Mouse (Mus musculus): Measurements from ENCODE around the gene Arhgap24. TPM values are rescaled to one million over a fixed set of nuclear protein-coding genes. Genes with fewer than 3 reads are reported as not detected.

Arhgap24 gene
- polyA plus RNA-seq, 1 experiment from 2014 or later, result 10.6 TPM

DNA sequence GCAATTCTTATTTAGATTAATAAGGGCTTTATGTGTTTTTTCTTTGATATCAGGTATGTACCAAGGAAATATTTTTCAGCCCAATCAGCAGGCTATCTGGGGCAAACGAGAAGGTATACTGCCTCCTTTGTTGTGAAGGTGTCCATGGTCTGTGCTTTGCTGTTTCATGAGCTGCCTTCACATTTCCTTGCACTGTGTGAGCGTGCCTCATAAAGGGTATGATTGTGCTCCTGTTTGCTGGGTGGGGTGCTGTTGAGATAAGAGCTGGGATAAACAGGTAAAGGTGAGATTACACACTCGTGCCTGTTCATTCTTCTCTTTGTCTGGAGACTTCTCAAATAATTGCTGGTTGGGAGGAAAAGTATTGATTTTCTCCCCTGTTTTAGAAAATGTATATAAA is 320.3 kb downstream of the Arhgap24 start:
- no peak for ATAC-seq (replicated peaks)
- H3K36me3 ChIP-seq (replicated peaks), result no peaks in the 10 kb centered on the region
- H3K9ac ChIP-seq, result no peak overlapping the region
- H3K27me3 ChIP-seq (replicated peaks), result no peaks in the 10 kb centered on the region
- no peak overlapping the region for H3K4me2 ChIP-seq
- H3K4me1 ChIP-seq, result no peaks in the 10 kb centered on the region
- no peak overlapping the region for H3K27ac ChIP-seq
- H3K9me3 ChIP-seq, result no peaks in the 10 kb centered on the region
- WGBS, result 86% methylated on average over 3 of the region's 3 CpGs
- no peak overlapping the region for H3K4me3 ChIP-seq

DNA sequence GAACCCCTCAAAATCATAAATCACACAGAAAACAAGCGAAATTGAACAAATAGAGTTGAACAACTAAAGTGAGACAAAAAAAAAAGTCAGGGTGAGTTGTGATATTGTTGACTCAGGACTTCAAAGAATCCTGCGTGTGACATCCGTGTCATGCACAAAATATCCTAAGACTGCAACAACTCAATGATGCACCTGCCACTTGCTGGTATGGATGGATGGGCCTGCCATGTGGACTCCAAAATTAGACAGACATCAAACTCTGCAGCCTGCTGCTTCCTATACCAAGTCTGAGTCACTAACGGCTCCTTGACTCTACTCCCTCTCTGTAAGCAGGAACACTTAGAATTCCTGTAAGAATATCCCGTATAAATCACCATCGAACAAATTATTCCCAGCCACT is 321.6 kb downstream of the Arhgap24 start:
- no peak overlapping the region for H3K9ac ChIP-seq
- 86% methylated on average over 6 of the region's 6 CpGs for WGBS
- no peak overlapping the region for H3K4me3 ChIP-seq
- no peaks in the 10 kb centered on the region for H3K4me1 ChIP-seq
- no peak overlapping the region for H3K4me2 ChIP-seq
- no peaks in the 10 kb centered on the region for H3K36me3 ChIP-seq (replicated peaks)
- no peaks in the 10 kb centered on the region for H3K9me3 ChIP-seq
- ATAC-seq (replicated peaks), result no peak
- H3K27ac ChIP-seq, result no peak overlapping the region
- no peaks in the 10 kb centered on the region for H3K27me3 ChIP-seq (replicated peaks)

DNA sequence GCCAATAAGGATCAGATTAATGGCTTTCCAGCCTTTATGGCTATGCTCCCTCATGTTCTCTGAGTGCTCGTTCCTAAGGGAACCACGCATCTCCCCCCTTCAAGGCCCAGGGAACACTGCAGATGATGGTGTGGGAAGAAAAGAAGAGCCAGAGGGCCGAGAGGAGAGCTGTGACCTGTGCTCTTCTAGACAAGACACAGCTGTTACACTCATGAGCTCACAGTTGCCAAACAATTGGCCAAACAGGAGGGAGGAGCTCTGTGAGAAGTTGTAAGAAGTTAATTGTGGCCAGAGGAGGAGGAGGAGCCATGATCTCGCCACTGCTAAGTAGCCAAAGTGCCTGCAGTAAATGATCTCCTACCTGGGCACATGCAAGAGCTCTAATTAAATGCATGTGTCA is 322.5 kb downstream of the Arhgap24 start:
- Histone ChIP-seq H3K27ac (no peak overlapping the region), H3K4me1 (no peaks in the 10 kb centered on the region), H3K4me2 (no peak overlapping the region), H3K4me3 (no peak overlapping the region), H3K9me3 (no peaks in the 10 kb centered on the region), H3K36me3 (replicated peaks) (no peaks in the 10 kb centered on the region), H3K9ac (no peak overlapping the region), H3K27me3 (replicated peaks) (no peaks in the 10 kb centered on the region)
- no peak for ATAC-seq (replicated peaks)
- WGBS, result 59% methylated on average over 4 of the region's 4 CpGs

DNA sequence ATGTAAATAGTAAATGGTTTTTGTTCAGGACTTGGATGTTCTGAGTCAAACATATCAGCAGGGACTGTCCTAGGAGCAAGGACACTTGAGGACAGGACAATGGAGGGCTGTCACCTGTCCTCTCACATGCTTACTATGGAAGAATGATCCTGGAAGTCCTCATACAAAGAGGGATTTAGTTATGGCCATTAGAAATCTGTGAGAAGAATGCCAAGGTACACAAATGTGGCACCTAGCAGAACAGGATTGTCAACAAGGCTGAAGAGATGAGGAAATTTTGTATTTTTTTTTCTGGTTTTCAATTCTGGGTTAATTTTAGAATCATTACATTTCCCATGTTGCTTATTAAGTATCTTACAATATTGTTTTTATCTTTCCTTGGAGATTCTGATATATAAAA is 326.3 kb downstream of the Arhgap24 start:
- Histone ChIP-seq H3K4me3 (no peak overlapping the region), H3K4me2 (no peak overlapping the region), H3K9me3 (no peaks in the 10 kb centered on the region), H3K27me3 (replicated peaks) (no peaks in the 10 kb centered on the region), H3K4me1 (no peaks in the 10 kb centered on the region), H3K36me3 (replicated peaks) (no peaks in the 10 kb centered on the region), H3K9ac (no peak overlapping the region), H3K27ac (no peak overlapping the region)
- ATAC-seq (replicated peaks), result no peak

DNA sequence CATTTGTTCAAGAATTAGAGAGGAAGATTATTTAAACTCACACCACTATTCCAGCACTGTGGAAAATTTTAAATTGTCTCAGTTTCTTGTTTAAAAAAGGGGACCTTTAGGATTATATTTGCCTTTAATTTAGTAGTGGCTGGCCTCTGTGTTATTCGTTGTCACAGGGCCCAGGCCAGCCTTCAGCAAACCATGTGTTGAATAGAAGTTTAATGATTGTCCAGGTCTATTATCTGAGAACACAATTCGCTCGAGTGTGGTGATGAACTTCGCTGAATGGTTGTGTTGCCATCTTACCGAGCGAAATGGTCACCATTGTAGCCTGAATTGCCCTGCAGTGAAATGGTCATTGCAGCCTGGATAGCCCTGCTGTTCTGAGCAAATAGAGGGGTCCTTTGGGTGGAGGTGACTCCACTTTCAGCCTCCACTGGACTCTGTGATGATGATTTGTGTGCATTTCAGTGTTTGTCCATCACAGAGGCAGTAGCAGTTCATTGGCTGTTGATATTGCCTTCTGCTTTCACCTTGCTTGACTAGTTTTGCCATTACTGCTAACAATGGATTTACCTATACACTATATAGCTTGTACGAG is 329.3 kb downstream of the Arhgap24 start:
- no peaks in the 10 kb centered on the region for H3K27me3 ChIP-seq (replicated peaks)
- no peaks in the 10 kb centered on the region for H3K36me3 ChIP-seq (replicated peaks)
- H3K4me2 ChIP-seq, result no peak overlapping the region
- no peak overlapping the region for H3K9ac ChIP-seq
- no peaks in the 10 kb centered on the region for H3K4me1 ChIP-seq
- no peak for ATAC-seq (replicated peaks)
- WGBS, result 63% methylated on average over 7 of the region's 7 CpGs
- H3K4me3 ChIP-seq, result no peak overlapping the region
- H3K9me3 ChIP-seq, result no peaks in the 10 kb centered on the region
- no peak overlapping the region for H3K27ac ChIP-seq

DNA sequence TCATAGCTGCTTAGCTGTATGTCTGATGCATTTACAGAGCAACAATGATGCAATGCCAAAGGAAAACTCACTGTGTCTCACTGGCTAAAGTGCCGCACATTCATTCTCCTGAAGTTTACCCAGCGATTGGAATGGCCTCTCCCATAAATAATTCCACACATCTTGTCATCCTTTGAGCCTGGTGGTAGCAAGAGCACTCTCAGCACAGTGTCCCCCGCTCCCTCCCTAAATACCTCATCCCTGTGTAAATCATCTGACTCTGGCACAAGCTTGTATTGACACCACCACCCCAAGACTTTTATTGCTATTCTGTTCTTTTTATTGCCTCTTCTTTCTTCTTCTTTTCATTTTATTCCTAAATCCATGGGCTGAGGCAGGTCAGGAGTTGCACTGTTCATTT is 332.1 kb downstream of the Arhgap24 start:
- Histone ChIP-seq H3K9me3 (no peaks in the 10 kb centered on the region), H3K9ac (no peak overlapping the region), H3K4me2 (no peak overlapping the region), H3K36me3 (replicated peaks) (no peaks in the 10 kb centered on the region), H3K4me3 (no peak overlapping the region), H3K27me3 (replicated peaks) (no peaks in the 10 kb centered on the region), H3K27ac (no peak overlapping the region), H3K4me1 (no peaks in the 10 kb centered on the region)
- ATAC-seq (replicated peaks), result no peak
- 75% methylated on average over 3 of the region's 3 CpGs for WGBS

DNA sequence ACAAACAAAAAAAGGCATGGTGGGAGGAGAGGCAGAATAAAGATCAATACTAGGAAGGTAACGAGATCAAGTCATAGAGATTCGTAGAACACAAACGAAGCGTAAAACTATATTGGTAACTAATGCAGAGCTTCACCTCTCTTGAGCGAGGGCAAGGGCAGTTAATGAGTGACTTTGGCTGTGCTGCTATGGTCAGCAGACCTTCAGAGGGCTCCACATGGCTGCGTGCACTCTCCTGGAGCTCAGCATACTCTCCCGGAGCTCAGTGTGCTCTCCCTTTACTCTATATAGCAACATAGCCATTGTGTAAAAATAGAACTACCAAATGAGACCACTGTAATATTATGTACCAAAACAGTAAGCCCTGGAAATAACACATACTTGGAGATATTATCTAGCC is 336.4 kb downstream of the Arhgap24 start:
- no peaks in the 10 kb centered on the region for H3K9me3 ChIP-seq
- H3K36me3 ChIP-seq (replicated peaks), result no peaks in the 10 kb centered on the region
- H3K4me1 ChIP-seq, result no peaks in the 10 kb centered on the region
- no peak overlapping the region for H3K9ac ChIP-seq
- no peak overlapping the region for H3K4me3 ChIP-seq
- 85% methylated on average over 7 of the region's 7 CpGs for WGBS
- H3K4me2 ChIP-seq, result no peak overlapping the region
- no peak overlapping the region for H3K27ac ChIP-seq
- no peak for ATAC-seq (replicated peaks)
- no peaks in the 10 kb centered on the region for H3K27me3 ChIP-seq (replicated peaks)

DNA sequence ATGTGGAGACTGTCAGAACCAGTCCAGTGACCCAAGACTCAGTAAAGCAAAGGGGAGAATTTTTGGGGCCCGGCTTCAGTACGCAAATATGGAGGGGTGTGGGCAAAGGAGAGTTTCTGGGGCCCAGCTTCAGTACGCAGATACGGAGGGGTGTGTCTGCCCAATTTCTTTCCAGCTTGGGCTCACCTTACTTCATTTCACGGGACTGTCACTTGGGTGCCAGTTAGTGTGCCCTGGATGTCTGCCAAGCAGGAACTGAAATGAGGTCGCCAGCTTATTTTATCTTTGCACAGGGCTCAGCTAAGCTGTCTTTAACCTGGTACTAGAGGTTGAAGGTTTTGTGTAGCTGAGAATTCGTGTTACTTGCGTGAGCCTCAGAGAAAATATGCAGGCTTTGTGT is 344.3 kb downstream of the Arhgap24 start:
- Histone ChIP-seq H3K9me3 (no peaks in the 10 kb centered on the region), H3K4me3 (no peak overlapping the region), H3K27ac (no peak overlapping the region), H3K36me3 (replicated peaks) (no peaks in the 10 kb centered on the region), H3K27me3 (replicated peaks) (no peaks in the 10 kb centered on the region), H3K4me1 (peaks cover 5% of the 10 kb centered on the region; the same call in 1 of the 2 replicates), H3K9ac (no peak overlapping the region), H3K4me2 (no peak overlapping the region)
- WGBS, result 75% methylated on average over 8 of the region's 8 CpGs
- no peak for ATAC-seq (replicated peaks)

DNA sequence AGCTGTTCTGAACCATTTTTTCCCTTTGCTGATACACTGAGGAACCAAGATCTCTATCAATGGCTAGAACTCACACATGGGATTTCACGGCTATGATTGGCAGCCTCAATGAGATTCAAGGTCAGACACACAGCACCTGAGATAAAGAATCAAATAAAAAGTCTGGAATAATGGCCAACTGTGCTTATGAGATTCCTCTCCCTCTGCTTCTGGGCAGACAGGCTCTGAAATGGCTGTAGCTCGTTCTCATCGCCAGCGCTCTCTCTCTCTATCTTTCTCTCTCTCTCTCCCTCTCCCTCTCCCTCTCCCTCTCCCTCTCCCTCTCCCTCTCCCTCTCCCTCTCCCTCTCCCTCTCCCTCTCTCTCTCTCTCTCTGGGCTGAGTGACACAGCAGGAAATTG is 357.9 kb downstream of the Arhgap24 start:
- ATAC-seq (replicated peaks), result peak; percentile 57
- 27% methylated on average over 4 of the region's 4 CpGs for WGBS
- peak overlapping the region; percentile 65 for H3K27ac ChIP-seq

DNA sequence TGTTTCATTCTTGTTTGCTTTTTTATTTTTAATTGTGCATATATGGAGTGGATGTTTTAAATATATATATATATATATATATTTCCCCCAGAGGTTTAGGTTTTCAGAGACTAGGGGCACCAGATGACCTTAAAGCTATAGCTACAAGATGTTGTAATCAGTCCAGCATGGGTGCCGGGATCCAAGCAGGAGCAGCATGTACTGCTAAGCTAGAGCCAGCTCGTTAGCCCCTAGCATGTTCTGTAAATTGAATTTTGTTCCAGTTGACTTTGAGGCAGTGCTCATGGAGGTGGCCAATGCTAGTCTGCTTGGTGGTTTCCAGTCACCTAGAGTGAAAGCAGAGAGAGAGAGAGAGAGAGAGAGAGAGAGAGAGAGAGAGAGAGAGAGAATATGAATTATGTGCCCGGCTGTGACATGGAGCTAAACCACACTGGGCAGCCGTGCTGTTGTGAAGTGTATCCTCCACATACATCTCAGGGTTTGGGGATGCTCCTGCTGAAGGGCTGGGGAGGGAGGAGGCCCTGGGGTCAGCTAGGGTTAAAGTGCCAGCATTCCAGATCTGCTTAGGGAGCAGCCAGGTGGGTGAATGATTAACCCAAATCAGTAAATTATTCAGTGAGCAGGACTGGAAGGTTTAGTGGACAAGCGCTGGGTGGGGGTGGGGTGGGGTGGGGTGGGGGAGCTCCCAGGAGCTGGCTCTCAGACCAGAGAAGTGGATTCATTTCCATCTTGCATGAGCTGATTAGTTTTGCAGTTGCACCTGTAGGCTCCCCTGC is 362.9 kb downstream of the Arhgap24 start:
- peak overlapping the region; percentile 68 for H3K4me2 ChIP-seq
- H3K9ac ChIP-seq, result no peak overlapping the region
- no peaks in the 10 kb centered on the region for H3K27me3 ChIP-seq (replicated peaks)
- no peak for ATAC-seq (replicated peaks)
- 31% methylated on average over 5 of the region's 5 CpGs for WGBS
- H3K9me3 ChIP-seq, result no peaks in the 10 kb centered on the region
- H3K27ac ChIP-seq, result no peak overlapping the region
- H3K4me1 ChIP-seq, result peaks cover 41% of the 10 kb centered on the region
- no peak overlapping the region for H3K4me3 ChIP-seq
- no peaks in the 10 kb centered on the region for H3K36me3 ChIP-seq (replicated peaks)

More for the DNA sequence above, 357.9 kb downstream of the Arhgap24 start:
- H3K4me2 ChIP-seq, result no peak overlapping the region
- H3K9me3 ChIP-seq, result no peaks in the 10 kb centered on the region
- peaks cover 5% of the 10 kb centered on the region for H3K4me1 ChIP-seq
- no peak overlapping the region for H3K9ac ChIP-seq
- H3K4me3 ChIP-seq, result no peak overlapping the region
- no peaks in the 10 kb centered on the region for H3K27me3 ChIP-seq (replicated peaks)
- H3K36me3 ChIP-seq (replicated peaks), result no peaks in the 10 kb centered on the region

DNA sequence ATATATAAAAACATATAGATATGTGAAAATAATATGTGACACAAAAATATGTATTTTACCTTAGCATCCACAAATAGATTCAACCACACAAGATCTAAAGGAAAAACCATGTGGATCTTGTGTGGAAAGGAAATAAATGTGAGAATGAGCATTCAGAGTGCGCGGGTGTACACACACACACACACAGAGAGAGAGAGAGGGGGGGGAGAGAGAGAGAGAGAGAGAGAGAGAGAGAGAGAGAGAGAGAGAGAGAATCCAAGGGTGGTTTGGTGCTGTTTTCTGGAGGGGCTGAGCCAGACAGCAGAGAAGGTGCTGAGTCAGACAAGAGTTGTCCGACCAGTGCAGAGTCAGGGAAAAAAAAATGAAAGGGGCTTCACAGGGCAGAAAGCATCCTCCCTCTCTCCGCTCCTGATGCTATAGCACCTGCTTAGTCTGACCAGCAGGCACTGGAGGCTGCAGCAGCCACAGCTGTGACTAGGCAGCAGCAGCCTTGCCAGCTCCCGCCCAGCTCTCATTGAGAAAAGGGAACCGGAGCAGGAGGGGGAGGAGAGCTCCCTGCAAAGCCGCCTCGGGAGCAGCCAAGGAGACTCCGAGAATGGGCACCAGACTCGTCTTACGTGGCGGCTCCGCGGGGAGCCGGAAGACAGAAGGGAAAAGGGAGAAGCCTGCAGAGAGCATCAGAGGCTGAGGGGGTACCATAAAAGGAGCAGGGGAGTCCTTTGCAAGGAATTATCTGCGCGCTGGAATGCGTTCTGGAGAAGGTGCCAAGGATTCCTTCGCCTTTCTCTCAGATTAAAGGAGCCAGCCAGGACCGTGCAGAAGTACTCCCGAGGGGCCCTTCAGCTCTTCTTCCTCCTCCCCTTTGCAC is 363.8 kb downstream of the Arhgap24 start:
- Histone ChIP-seq H3K27me3 (replicated peaks) (no peaks in the 10 kb centered on the region), H3K4me3 (peak overlapping the region; percentile 45), H3K36me3 (replicated peaks) (no peaks in the 10 kb centered on the region), H3K9me3 (no peaks in the 10 kb centered on the region), H3K27ac (peak overlapping the region; percentile 85), H3K4me1 (peaks cover 41% of the 10 kb centered on the region), H3K9ac (peak overlapping the region; percentile 48), H3K4me2 (peak overlapping the region; percentile 68)
- peak; percentile 92 for ATAC-seq (replicated peaks)
- under 1% methylated on average over 21 of the region's 21 CpGs for WGBS

DNA sequence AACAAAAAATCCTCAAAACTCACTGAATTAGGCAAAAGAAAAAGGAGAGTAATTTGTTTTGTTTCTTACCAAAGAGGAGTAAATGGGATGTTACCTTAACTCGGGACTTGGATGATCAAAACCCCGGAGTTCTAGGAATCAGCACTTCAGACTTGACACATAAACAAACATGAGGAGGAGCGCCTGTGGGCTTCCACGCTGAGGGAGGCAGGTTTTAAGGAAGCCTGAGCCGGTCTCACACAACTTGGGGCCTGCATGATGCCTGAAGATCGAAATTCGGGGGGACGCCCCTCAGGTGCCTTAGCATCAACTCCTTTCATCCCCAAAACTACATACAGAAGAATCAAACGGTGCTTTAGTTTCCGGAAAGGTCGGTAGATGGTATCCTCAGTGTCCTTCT is 364.6 kb downstream of the Arhgap24 start:
- no peaks in the 10 kb centered on the region for H3K36me3 ChIP-seq (replicated peaks)
- H3K27me3 ChIP-seq (replicated peaks), result no peaks in the 10 kb centered on the region
- peak overlapping the region; percentile 85 for H3K27ac ChIP-seq
- no peak for ATAC-seq (replicated peaks)
- 15% methylated on average over 11 of the region's 11 CpGs for WGBS
- H3K4me1 ChIP-seq, result peaks cover 41% of the 10 kb centered on the region
- H3K9me3 ChIP-seq, result no peaks in the 10 kb centered on the region
- no peak overlapping the region for H3K9ac ChIP-seq
- peak overlapping the region; percentile 68 for H3K4me2 ChIP-seq
- H3K4me3 ChIP-seq, result peak overlapping the region; percentile 45

Data from midbrain, embryonic 15.5 days (tissue).